Mouse (Mus musculus): ENCODE measurements around the gene Cbx7. TPM values are rescaled to one million over a fixed set of nuclear protein-coding genes. Genes with fewer than 3 reads are reported as not detected.

The Cbx7 gene
- polyA plus RNA-seq, 1 experiment from 2014 or later, result 4.8 TPM

GRCm38 (mm10) chr15:79986182-79986581 is 15.3 kb upstream of the Cbx7 start:
- WGBS, result 76% methylated on average over 8 of the region's 8 CpGs
- ATAC-seq, result no peak

GRCm38 (mm10) chr15:79985471-79985870 is 14.6 kb upstream of the Cbx7 start:
- Histone ChIP-seq H3K27ac (ENCODE audit: low read length) (no peak overlapping the region), H3K9ac (ENCODE audit: low read depth, low read length) (no peak overlapping the region), H3K9me3 (replicated peaks; ENCODE audit: control insufficient read depth, low read length, poor library complexity, severe bottlenecking) (no peaks in the 10 kb centered on the region), H3K27me3 (ENCODE audit: control insufficient read depth, insufficient read depth, low read depth, low read length) (no peaks in the 10 kb centered on the region), H3K36me3 (ENCODE audit: control insufficient read depth, insufficient read depth, low read length) (no peaks in the 10 kb centered on the region), H3K4me3 (ENCODE audit: low read depth, low read length) (no peak overlapping the region), H3K4me2 (ENCODE audit: low read length) (no peak overlapping the region), H3K4me1 (ENCODE audit: control insufficient read depth, insufficient read depth, low read length) (no peaks in the 10 kb centered on the region)
- ATAC-seq, result no peak
- WGBS, result 58% methylated on average over 11 of the region's 11 CpGs

More at GRCm38 (mm10) chr15:79986182-79986581, 15.3 kb upstream of the Cbx7 start:
- no peak overlapping the region for H3K27ac ChIP-seq (ENCODE audit: low read length)
- H3K4me2 ChIP-seq (ENCODE audit: low read length), result no peak overlapping the region
- no peak overlapping the region for H3K4me3 ChIP-seq (ENCODE audit: low read depth, low read length)
- H3K9me3 ChIP-seq (replicated peaks; ENCODE audit: control insufficient read depth, low read length, poor library complexity, severe bottlenecking), result no peaks in the 10 kb centered on the region
- H3K4me1 ChIP-seq (ENCODE audit: control insufficient read depth, insufficient read depth, low read length), result no peaks in the 10 kb centered on the region
- no peaks in the 10 kb centered on the region for H3K27me3 ChIP-seq (ENCODE audit: control insufficient read depth, insufficient read depth, low read depth, low read length)
- no peaks in the 10 kb centered on the region for H3K36me3 ChIP-seq (ENCODE audit: control insufficient read depth, insufficient read depth, low read length)
- no peak overlapping the region for H3K9ac ChIP-seq (ENCODE audit: low read depth, low read length)

- H3K36me3 ChIP-seq (ENCODE audit: control insufficient read depth, insufficient read depth, low read length), result no peaks in the 10 kb centered on the region
- no peaks in the 10 kb centered on the region for H3K27me3 ChIP-seq (ENCODE audit: control insufficient read depth, insufficient read depth, low read depth, low read length)
- H3K4me3 ChIP-seq (ENCODE audit: low read depth, low read length), result no peak overlapping the region
- H3K4me2 ChIP-seq (ENCODE audit: low read length), result no peak overlapping the region
- H3K4me1 ChIP-seq (ENCODE audit: control insufficient read depth, insufficient read depth, low read length), result no peaks in the 10 kb centered on the region
- H3K27ac ChIP-seq (ENCODE audit: low read length), result no peak overlapping the region
- no peak for ATAC-seq
- 0 out of 2 replicates have a peak overlapping the region, but pooled peaks have one; percentile 1 for H3K9ac ChIP-seq (ENCODE audit: low read depth, low read length)
- 68% methylated on average over 7 of the region's 7 CpGs for WGBS
- H3K9me3 ChIP-seq (replicated peaks; ENCODE audit: control insufficient read depth, low read length, poor library complexity, severe bottlenecking), result no peaks in the 10 kb centered on the region
These were observed 13.2 kb upstream of the Cbx7 start for GRCm38 (mm10) chr15:79984152-79984551.

- Histone ChIP-seq H3K36me3 (ENCODE audit: control insufficient read depth, insufficient read depth, low read length) (no peaks in the 10 kb centered on the region), H3K9me3 (replicated peaks; ENCODE audit: control insufficient read depth, low read length, poor library complexity, severe bottlenecking) (no peaks in the 10 kb centered on the region), H3K4me3 (ENCODE audit: low read depth, low read length) (no peak overlapping the region), H3K4me1 (ENCODE audit: control insufficient read depth, insufficient read depth, low read length) (no peaks in the 10 kb centered on the region), H3K4me2 (ENCODE audit: low read length) (no peak overlapping the region), H3K27ac (ENCODE audit: low read length) (no peak overlapping the region), H3K9ac (ENCODE audit: low read depth, low read length) (no peak overlapping the region), H3K27me3 (ENCODE audit: control insufficient read depth, insufficient read depth, low read depth, low read length) (no peaks in the 10 kb centered on the region)
- no peak for ATAC-seq
- 80% methylated on average over 11 of the region's 11 CpGs for WGBS
These were observed 9.8 kb upstream of the Cbx7 start for GRCm38 (mm10) chr15:79980716-79981115.

- Histone ChIP-seq H3K27ac (ENCODE audit: low read length) (no peak overlapping the region), H3K4me3 (ENCODE audit: low read depth, low read length) (no peak overlapping the region), H3K9ac (ENCODE audit: low read depth, low read length) (no peak overlapping the region), H3K4me1 (ENCODE audit: control insufficient read depth, insufficient read depth, low read length) (no peaks in the 10 kb centered on the region), H3K27me3 (ENCODE audit: control insufficient read depth, insufficient read depth, low read depth, low read length) (no peaks in the 10 kb centered on the region), H3K4me2 (ENCODE audit: low read length) (no peak overlapping the region), H3K36me3 (ENCODE audit: control insufficient read depth, insufficient read depth, low read length) (no peaks in the 10 kb centered on the region), H3K9me3 (replicated peaks; ENCODE audit: control insufficient read depth, low read length, poor library complexity, severe bottlenecking) (no peaks in the 10 kb centered on the region)
- WGBS, result 96% methylated on average over 11 of the region's 11 CpGs
- ATAC-seq, result no peak
These were observed 1.3 kb upstream of the Cbx7 start for GRCm38 (mm10) chr15:79972186-79972585.

GRCm38 (mm10) chr15:79970491-79970890 is 428 bp downstream of the Cbx7 start:
- Histone ChIP-seq H3K9me3 (replicated peaks; ENCODE audit: control insufficient read depth, low read length, poor library complexity, severe bottlenecking) (no peaks in the 10 kb centered on the region), H3K27me3 (ENCODE audit: control insufficient read depth, insufficient read depth, low read depth, low read length) (no peaks in the 10 kb centered on the region), H3K27ac (ENCODE audit: low read length) (no peak overlapping the region), H3K36me3 (ENCODE audit: control insufficient read depth, insufficient read depth, low read length) (no peaks in the 10 kb centered on the region), H3K9ac (ENCODE audit: low read depth, low read length) (no peak overlapping the region), H3K4me1 (ENCODE audit: control insufficient read depth, insufficient read depth, low read length) (no peaks in the 10 kb centered on the region), H3K4me2 (ENCODE audit: low read length) (no peak overlapping the region), H3K4me3 (ENCODE audit: low read depth, low read length) (no peak overlapping the region)
- 95% methylated on average over 18 of the region's 18 CpGs for WGBS
- no peak for ATAC-seq

GRCm38 (mm10) chr15:79967346-79967745 is 3.6 kb downstream of the Cbx7 start:
- Histone ChIP-seq H3K4me2 (ENCODE audit: low read length) (no peak overlapping the region), H3K4me1 (ENCODE audit: control insufficient read depth, insufficient read depth, low read length) (no peaks in the 10 kb centered on the region), H3K9ac (ENCODE audit: low read depth, low read length) (no peak overlapping the region), H3K36me3 (ENCODE audit: control insufficient read depth, insufficient read depth, low read length) (no peaks in the 10 kb centered on the region), H3K4me3 (ENCODE audit: low read depth, low read length) (no peak overlapping the region), H3K27me3 (ENCODE audit: control insufficient read depth, insufficient read depth, low read depth, low read length) (no peaks in the 10 kb centered on the region), H3K9me3 (replicated peaks; ENCODE audit: control insufficient read depth, low read length, poor library complexity, severe bottlenecking) (no peaks in the 10 kb centered on the region), H3K27ac (ENCODE audit: low read length) (no peak overlapping the region)
- WGBS, result 81% methylated on average over 6 of the region's 6 CpGs
- no peak for ATAC-seq

- no peak overlapping the region for H3K9ac ChIP-seq (ENCODE audit: low read depth, low read length)
- H3K4me2 ChIP-seq (ENCODE audit: low read length), result no peak overlapping the region
- H3K9me3 ChIP-seq (replicated peaks; ENCODE audit: control insufficient read depth, low read length, poor library complexity, severe bottlenecking), result no peaks in the 10 kb centered on the region
- no peaks in the 10 kb centered on the region for H3K36me3 ChIP-seq (ENCODE audit: control insufficient read depth, insufficient read depth, low read length)
- no peak overlapping the region for H3K27ac ChIP-seq (ENCODE audit: low read length)
- WGBS, result 94% methylated on average over 7 of the region's 7 CpGs
- ATAC-seq, result no peak
- no peaks in the 10 kb centered on the region for H3K4me1 ChIP-seq (ENCODE audit: control insufficient read depth, insufficient read depth, low read length)
- no peaks in the 10 kb centered on the region for H3K27me3 ChIP-seq (ENCODE audit: control insufficient read depth, insufficient read depth, low read depth, low read length)
- no peak overlapping the region for H3K4me3 ChIP-seq (ENCODE audit: low read depth, low read length)
These were observed 6.5 kb downstream of the Cbx7 start for GRCm38 (mm10) chr15:79964376-79964775.

- ATAC-seq, result no peak
- Histone ChIP-seq H3K9me3 (replicated peaks; ENCODE audit: control insufficient read depth, low read length, poor library complexity, severe bottlenecking) (no peaks in the 10 kb centered on the region), H3K4me3 (ENCODE audit: low read depth, low read length) (no peak overlapping the region), H3K36me3 (ENCODE audit: control insufficient read depth, insufficient read depth, low read length) (no peaks in the 10 kb centered on the region), H3K27me3 (ENCODE audit: control insufficient read depth, insufficient read depth, low read depth, low read length) (no peaks in the 10 kb centered on the region), H3K4me1 (ENCODE audit: control insufficient read depth, insufficient read depth, low read length) (no peaks in the 10 kb centered on the region), H3K27ac (ENCODE audit: low read length) (no peak overlapping the region), H3K4me2 (ENCODE audit: low read length) (no peak overlapping the region), H3K9ac (ENCODE audit: low read depth, low read length) (no peak overlapping the region)
- WGBS, result 61% methylated on average over 18 of the region's 18 CpGs
These were observed 8.3 kb downstream of the Cbx7 start for GRCm38 (mm10) chr15:79962661-79963060.

Data from midbrain, embryonic 16.5 days (tissue).